Mouse (Mus musculus) thymus, postnatal 4 days (tissue): ENCODE results near the gene Gm15128.
"Not testable (repeated sequence)": the region's sequence is repeated elsewhere in the genome, so short reads cannot be mapped to it uniquely, and the experiment has no call there.

Experiments
- DNase-seq: peaks from one replicate; pipeline ENCODE4 v3.0.0; 2021

Gene Gm15128

GRCm38 (mm10) chrX:147765691-147766090 is at the start of gene Gm15128:
Gene Gm15128 (plus strand): TSS chrX:147765991.
- not testable (repeated sequence) for DNase-seq
